Mouse (Mus musculus): ENCODE results near the gene Lhx3. TPM values are rescaled to one million over a fixed set of nuclear protein-coding genes. Genes with fewer than 3 reads are reported as not detected.

Lhx3 gene
- polyA plus RNA-seq, 1 experiment from 2014 or later: not detected

DNA sequence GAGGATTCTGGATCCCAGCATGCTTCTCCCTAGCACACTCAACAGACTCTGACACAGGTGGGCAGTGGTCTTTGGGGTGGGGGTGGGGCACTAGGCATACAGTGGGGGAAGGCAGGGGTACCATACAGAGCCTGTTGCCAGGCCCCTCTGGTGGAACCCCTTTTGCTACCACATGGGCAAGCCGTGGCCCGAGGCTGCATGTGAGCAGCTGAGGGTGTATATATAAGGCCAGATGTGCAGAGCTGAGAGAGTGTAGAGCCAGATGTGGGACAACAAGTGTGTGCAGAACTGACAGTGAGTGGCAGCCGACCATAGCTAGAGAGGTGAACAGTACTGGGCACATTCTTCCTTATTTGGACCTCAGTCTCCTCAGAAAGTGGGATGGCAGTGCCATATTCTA is 41.2 kb downstream of the Lhx3 start:
- 83% methylated on average over 3 of the region's 3 CpGs for WGBS
- Histone ChIP-seq H3K36me3 (ENCODE audit: control insufficient read depth, insufficient read depth, low read length) (no peaks in the 10 kb centered on the region), H3K27ac (ENCODE audit: low read depth) (no peak overlapping the region), H3K27me3 (replicated peaks; ENCODE audit: control insufficient read depth, insufficient read depth, low read length) (no peaks in the 10 kb centered on the region), H3K4me2 (ENCODE audit: low read length) (no peak overlapping the region), H3K4me1 (replicated peaks; ENCODE audit: control insufficient read depth, insufficient read depth, low read length) (no peaks in the 10 kb centered on the region), H3K4me3 (ENCODE audit: low read depth, low read length) (no peak overlapping the region), H3K9ac (ENCODE audit: low read length) (no peak overlapping the region), H3K9me3 (ENCODE audit: control insufficient read depth, low read length) (no peaks in the 10 kb centered on the region)
- DNase-seq (ENCODE audit: low spot score) (no peak), ATAC-seq (replicated peaks; ENCODE audit: low FRiP score, low TSS enrichment, low read depth) (no peak)

DNA sequence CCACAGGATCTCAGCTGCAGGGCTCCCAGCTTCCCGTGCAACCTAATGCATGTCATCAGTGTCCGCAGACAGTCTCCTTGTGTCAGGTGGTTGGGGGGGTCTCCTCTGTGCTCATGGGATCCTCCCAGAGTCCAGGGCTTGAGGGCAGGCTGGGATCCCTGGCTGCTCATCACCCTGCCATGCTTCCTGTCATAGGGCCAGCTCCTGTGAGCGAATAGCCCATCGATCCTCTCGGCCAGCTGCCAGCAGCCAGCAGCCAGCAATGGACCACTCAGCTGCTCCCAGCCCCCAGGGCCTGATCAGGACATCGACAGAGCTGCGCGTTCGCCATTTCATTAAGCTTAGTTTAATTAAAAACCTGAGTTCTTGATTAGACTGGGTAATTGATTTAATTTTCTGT is 50.0 kb downstream of the Lhx3 start:
- H3K4me2 ChIP-seq (ENCODE audit: low read length): no peak overlapping the region
- no peak overlapping the region for H3K27ac ChIP-seq (ENCODE audit: low read depth)
- no peaks in the 10 kb centered on the region for H3K27me3 ChIP-seq (replicated peaks; ENCODE audit: control insufficient read depth, insufficient read depth, low read length)
- no peak overlapping the region for H3K4me3 ChIP-seq (ENCODE audit: low read depth, low read length)
- 81% methylated on average over 9 of the region's 9 CpGs for WGBS
- H3K9ac ChIP-seq (ENCODE audit: low read length): no peak overlapping the region
- DNase-seq (ENCODE audit: low spot score): no peak
- H3K4me1 ChIP-seq (replicated peaks; ENCODE audit: control insufficient read depth, insufficient read depth, low read length): no peaks in the 10 kb centered on the region
- no peaks in the 10 kb centered on the region for H3K36me3 ChIP-seq (ENCODE audit: control insufficient read depth, insufficient read depth, low read length)
- no peak for ATAC-seq (replicated peaks; ENCODE audit: low FRiP score, low TSS enrichment, low read depth)
- H3K9me3 ChIP-seq (ENCODE audit: control insufficient read depth, low read length): no peaks in the 10 kb centered on the region

DNA sequence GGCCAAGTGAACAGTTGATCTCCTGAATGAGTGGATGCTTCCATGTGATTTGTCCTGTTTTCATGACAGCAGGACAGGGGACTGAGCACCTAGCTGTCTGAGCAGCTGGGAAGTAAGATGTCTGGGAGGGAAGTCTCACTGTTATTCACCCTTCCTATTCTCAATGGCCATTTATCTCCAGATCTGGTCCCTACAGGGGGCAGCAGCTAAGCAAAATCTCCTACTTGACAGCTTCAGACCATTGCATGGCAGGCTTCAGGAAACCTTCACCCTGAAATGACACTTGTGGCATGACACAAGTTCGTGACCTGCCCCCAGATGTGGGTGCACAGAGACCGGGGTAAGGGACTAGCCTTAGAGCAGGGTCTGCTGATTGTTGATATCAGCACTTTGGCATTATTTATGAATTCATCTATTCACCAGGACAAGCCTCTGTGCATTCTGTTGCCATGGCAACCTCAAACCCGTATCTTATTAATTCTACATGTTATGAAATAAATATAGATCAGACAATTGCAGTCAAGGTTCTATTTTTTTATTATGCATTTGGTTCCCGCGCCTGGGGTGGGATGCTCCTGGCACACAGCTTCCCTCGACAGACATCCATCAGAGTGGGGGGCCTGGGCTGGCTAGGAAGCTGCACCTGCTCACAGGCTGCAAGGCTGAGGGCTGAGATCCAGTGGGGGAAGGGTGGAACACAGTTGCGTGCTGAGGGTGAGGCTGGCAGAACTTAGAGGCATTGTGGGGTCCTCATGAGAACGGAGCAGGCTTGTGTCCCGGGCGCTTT is 51.7 kb downstream of the Lhx3 start:
- no peaks in the 10 kb centered on the region for H3K27me3 ChIP-seq (replicated peaks; ENCODE audit: control insufficient read depth, insufficient read depth, low read length)
- ATAC-seq (replicated peaks; ENCODE audit: low FRiP score, low TSS enrichment, low read depth) (no peak), DNase-seq (ENCODE audit: low spot score) (no peak)
- 72% methylated on average over 10 of the region's 10 CpGs for WGBS
- no peak overlapping the region for H3K4me3 ChIP-seq (ENCODE audit: low read depth, low read length)
- no peaks in the 10 kb centered on the region for H3K36me3 ChIP-seq (ENCODE audit: control insufficient read depth, insufficient read depth, low read length)
- H3K4me2 ChIP-seq (ENCODE audit: low read length): no peak overlapping the region
- H3K9ac ChIP-seq (ENCODE audit: low read length): no peak overlapping the region
- no peaks in the 10 kb centered on the region for H3K9me3 ChIP-seq (ENCODE audit: control insufficient read depth, low read length)
- no peak overlapping the region for H3K27ac ChIP-seq (ENCODE audit: low read depth)
- H3K4me1 ChIP-seq (replicated peaks; ENCODE audit: control insufficient read depth, insufficient read depth, low read length): no peaks in the 10 kb centered on the region

DNA sequence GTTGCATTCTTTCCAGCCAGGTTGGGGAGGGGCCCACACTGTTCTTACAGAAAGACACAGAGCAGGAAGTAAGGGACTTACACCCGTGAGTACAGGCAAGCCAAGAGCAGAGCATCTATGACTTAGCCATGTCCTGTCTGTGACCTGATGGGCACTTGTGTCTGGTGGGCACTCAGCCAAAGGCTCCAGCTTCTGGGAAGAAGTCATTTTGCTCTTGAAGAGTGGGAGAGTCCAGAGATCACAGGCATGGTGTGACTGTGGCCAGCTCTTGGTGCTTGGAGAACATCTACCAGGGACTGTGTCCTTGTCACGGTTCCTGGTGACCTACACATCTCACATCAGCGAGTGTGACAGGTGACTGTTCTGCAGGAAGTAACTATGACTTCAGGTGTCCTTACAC is 52.4 kb downstream of the Lhx3 start:
- DNase-seq (ENCODE audit: low spot score) (no peak), ATAC-seq (replicated peaks; ENCODE audit: low FRiP score, low TSS enrichment, low read depth) (no peak)
- Histone ChIP-seq H3K4me2 (ENCODE audit: low read length) (no peak overlapping the region), H3K4me1 (replicated peaks; ENCODE audit: control insufficient read depth, insufficient read depth, low read length) (no peaks in the 10 kb centered on the region), H3K27ac (ENCODE audit: low read depth) (no peak overlapping the region), H3K27me3 (replicated peaks; ENCODE audit: control insufficient read depth, insufficient read depth, low read length) (no peaks in the 10 kb centered on the region), H3K4me3 (ENCODE audit: low read depth, low read length) (no peak overlapping the region), H3K9me3 (ENCODE audit: control insufficient read depth, low read length) (no peaks in the 10 kb centered on the region), H3K9ac (ENCODE audit: low read length) (no peak overlapping the region), H3K36me3 (ENCODE audit: control insufficient read depth, insufficient read depth, low read length) (no peaks in the 10 kb centered on the region)
- WGBS: 54% methylated on average over 3 of the region's 3 CpGs

DNA sequence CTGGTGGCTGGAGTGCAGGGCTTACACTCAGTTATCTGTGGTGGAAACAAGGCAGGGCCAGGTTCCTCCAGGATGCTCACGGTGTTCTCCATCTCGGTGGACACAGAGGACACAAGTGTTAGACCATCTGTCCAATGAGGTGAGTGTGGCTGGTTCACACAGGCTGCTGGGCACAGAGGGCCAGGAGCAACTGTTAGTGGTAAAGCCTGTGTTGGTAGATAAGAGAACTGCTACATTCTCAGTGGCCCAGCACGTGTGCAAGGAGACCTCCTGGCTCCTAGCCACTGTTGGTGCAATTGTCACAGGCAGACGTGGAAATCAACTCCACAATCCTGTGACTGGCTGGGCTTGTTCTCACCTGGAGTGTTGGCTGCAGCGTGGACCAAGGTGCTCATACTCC is 53.5 kb downstream of the Lhx3 start:
- Histone ChIP-seq H3K9me3 (ENCODE audit: control insufficient read depth, low read length) (no peaks in the 10 kb centered on the region), H3K4me2 (ENCODE audit: low read length) (no peak overlapping the region), H3K27me3 (replicated peaks; ENCODE audit: control insufficient read depth, insufficient read depth, low read length) (no peaks in the 10 kb centered on the region), H3K9ac (ENCODE audit: low read length) (no peak overlapping the region), H3K4me1 (replicated peaks; ENCODE audit: control insufficient read depth, insufficient read depth, low read length) (no peaks in the 10 kb centered on the region), H3K36me3 (ENCODE audit: control insufficient read depth, insufficient read depth, low read length) (no peaks in the 10 kb centered on the region), H3K4me3 (ENCODE audit: low read depth, low read length) (no peak overlapping the region), H3K27ac (ENCODE audit: low read depth) (no peak overlapping the region)
- no peak for DNase-seq (ENCODE audit: low spot score)
- ATAC-seq (replicated peaks; ENCODE audit: low FRiP score, low TSS enrichment, low read depth): no peak
- 66% methylated on average over 5 of the region's 5 CpGs for WGBS

DNA sequence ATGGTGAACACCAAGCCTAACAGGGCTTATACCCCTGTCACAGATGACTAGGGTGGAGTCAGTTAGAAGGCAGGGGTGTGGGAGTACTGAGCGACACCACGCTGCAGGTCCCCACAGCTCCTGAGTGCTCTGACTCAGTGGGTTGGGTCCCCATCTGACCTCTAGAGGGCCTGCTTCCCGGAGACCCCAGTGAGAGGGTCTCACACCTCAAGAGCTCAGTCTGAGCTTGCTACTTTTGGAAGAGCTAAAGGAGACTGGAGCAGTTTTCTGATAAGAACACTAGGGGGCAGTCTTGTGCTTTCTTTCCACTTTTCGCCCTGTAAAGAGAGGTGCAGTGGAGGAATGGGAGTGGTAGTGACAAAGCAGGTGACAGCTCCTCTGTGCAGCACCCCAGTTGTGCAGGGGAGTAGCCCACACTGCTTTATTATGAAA is 54.2 kb downstream of the Lhx3 start:
- 19% methylated on average over 4 of the region's 4 CpGs for WGBS
- Histone ChIP-seq H3K27ac (ENCODE audit: low read depth) (no peak overlapping the region), H3K4me3 (ENCODE audit: low read depth, low read length) (no peak overlapping the region), H3K36me3 (ENCODE audit: control insufficient read depth, insufficient read depth, low read length) (no peaks in the 10 kb centered on the region), H3K27me3 (replicated peaks; ENCODE audit: control insufficient read depth, insufficient read depth, low read length) (no peaks in the 10 kb centered on the region), H3K9me3 (ENCODE audit: control insufficient read depth, low read length) (no peaks in the 10 kb centered on the region), H3K4me1 (replicated peaks; ENCODE audit: control insufficient read depth, insufficient read depth, low read length) (no peaks in the 10 kb centered on the region), H3K4me2 (ENCODE audit: low read length) (no peak overlapping the region), H3K9ac (ENCODE audit: low read length) (no peak overlapping the region)
- ATAC-seq (replicated peaks; ENCODE audit: low FRiP score, low TSS enrichment, low read depth) (peak; percentile 30; the same call in 1 of the 2 replicates), DNase-seq (ENCODE audit: low spot score) (peak; percentile 62)

DNA sequence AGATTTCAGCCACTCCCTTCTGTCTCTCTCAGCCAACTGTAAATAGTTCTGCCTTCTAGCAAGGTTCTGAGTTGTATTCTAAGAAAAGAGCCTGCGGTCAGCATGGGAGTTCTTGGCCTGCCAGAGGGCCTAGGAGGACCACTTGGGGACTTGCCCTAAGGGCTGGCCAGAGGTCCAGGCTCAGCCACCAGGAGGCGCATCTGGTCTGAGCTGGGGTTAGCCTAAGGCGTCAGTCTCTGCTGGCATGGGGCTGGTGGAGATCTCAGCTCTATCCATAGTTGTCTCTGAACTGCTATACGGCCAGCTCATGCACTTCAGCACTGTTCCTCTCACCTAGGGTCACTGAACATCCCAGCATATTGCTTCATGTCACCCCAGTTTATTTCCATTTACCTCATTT is 54.8 kb downstream of the Lhx3 start:
- H3K27ac ChIP-seq (ENCODE audit: low read depth): no peak overlapping the region
- ATAC-seq (replicated peaks; ENCODE audit: low FRiP score, low TSS enrichment, low read depth) (peak; percentile 62; the same call in 1 of the 2 replicates), DNase-seq (ENCODE audit: low spot score) (peak; percentile 63)
- no peak overlapping the region for H3K9ac ChIP-seq (ENCODE audit: low read length)
- no peaks in the 10 kb centered on the region for H3K27me3 ChIP-seq (replicated peaks; ENCODE audit: control insufficient read depth, insufficient read depth, low read length)
- no peak overlapping the region for H3K4me2 ChIP-seq (ENCODE audit: low read length)
- H3K36me3 ChIP-seq (ENCODE audit: control insufficient read depth, insufficient read depth, low read length): no peaks in the 10 kb centered on the region
- no peak overlapping the region for H3K4me3 ChIP-seq (ENCODE audit: low read depth, low read length)
- H3K4me1 ChIP-seq (replicated peaks; ENCODE audit: control insufficient read depth, insufficient read depth, low read length): no peaks in the 10 kb centered on the region
- no peaks in the 10 kb centered on the region for H3K9me3 ChIP-seq (ENCODE audit: control insufficient read depth, low read length)
- WGBS: 21% methylated on average over 4 of the region's 4 CpGs

Other genes with a start within 250 kb of the Lhx3 start
- gene Camsap1, start 225.0 kb downstream of the Lhx3 start, polyA plus RNA-seq (2014; fragmentation: Nextera tagmentation; extraction: Ambion mirVana): 16.8 and 17.7 TPM in 2 replicates
- 90.2 and 90.3 TPM in 2 replicates for gene Ubac1, start 186.5 kb downstream of the Lhx3 start, polyA plus RNA-seq (2014; fragmentation: Nextera tagmentation; extraction: Ambion mirVana)
- gene Nacc2, start 85.1 kb downstream of the Lhx3 start, polyA plus RNA-seq (2014; fragmentation: Nextera tagmentation; extraction: Ambion mirVana): 11.3 and 13.2 TPM in 2 replicates
- 23.4 and 24.6 TPM in 2 replicates for gene Qsox2, start 29.2 kb upstream of the Lhx3 start, polyA plus RNA-seq (2014; fragmentation: Nextera tagmentation; extraction: Ambion mirVana)
- 0.50 and 0.51 TPM in 2 replicates for gene Ccdc187, start 86.3 kb upstream of the Lhx3 start, polyA plus RNA-seq (2014; fragmentation: Nextera tagmentation; extraction: Ambion mirVana)
- 23.4 and 26.7 TPM in 2 replicates for gene Gpsm1, start 107.2 kb upstream of the Lhx3 start, polyA plus RNA-seq (2014; fragmentation: Nextera tagmentation; extraction: Ambion mirVana)
- 25.4 and 29.2 TPM in 2 replicates for gene Dnlz, start 143.8 kb upstream of the Lhx3 start, polyA plus RNA-seq (2014; fragmentation: Nextera tagmentation; extraction: Ambion mirVana)
- 1.0 and 1.1 TPM in 2 replicates for gene Card9, start 152.6 kb upstream of the Lhx3 start, polyA plus RNA-seq (2014; fragmentation: Nextera tagmentation; extraction: Ambion mirVana)
- 30.4 and 31.1 TPM in 2 replicates for gene Snapc4, start 172.4 kb upstream of the Lhx3 start, polyA plus RNA-seq (2014; fragmentation: Nextera tagmentation; extraction: Ambion mirVana)
- 96.2 and 101 TPM in 2 replicates for gene Entr1, start 181.0 kb upstream of the Lhx3 start, polyA plus RNA-seq (2014; fragmentation: Nextera tagmentation; extraction: Ambion mirVana)
- 90.2 and 99.7 TPM in 2 replicates for gene Pmpca, start 181.1 kb upstream of the Lhx3 start, polyA plus RNA-seq (2014; fragmentation: Nextera tagmentation; extraction: Ambion mirVana)
- gene Inpp5e, start 200.9 kb upstream of the Lhx3 start, polyA plus RNA-seq (2014; fragmentation: Nextera tagmentation; extraction: Ambion mirVana): 18.4 and 22.8 TPM in 2 replicates
- 33.7 and 39.8 TPM in 2 replicates for gene Sec16a, start 236.9 kb upstream of the Lhx3 start, polyA plus RNA-seq (2014; fragmentation: Nextera tagmentation; extraction: Ambion mirVana)

All from intestine, embryonic 14.5 days (tissue).